Mouse (Mus musculus): ENCODE results near the gene Gdf3. TPM values are rescaled to one million over a fixed set of nuclear protein-coding genes. Genes with fewer than 3 reads are reported as not detected.
"Not testable (repeated sequence)": the region's sequence is repeated elsewhere in the genome, so short reads cannot be mapped to it uniquely, and the experiment has no call there.

Gdf3 gene
- total RNA-seq (2022): not detected

DNA sequence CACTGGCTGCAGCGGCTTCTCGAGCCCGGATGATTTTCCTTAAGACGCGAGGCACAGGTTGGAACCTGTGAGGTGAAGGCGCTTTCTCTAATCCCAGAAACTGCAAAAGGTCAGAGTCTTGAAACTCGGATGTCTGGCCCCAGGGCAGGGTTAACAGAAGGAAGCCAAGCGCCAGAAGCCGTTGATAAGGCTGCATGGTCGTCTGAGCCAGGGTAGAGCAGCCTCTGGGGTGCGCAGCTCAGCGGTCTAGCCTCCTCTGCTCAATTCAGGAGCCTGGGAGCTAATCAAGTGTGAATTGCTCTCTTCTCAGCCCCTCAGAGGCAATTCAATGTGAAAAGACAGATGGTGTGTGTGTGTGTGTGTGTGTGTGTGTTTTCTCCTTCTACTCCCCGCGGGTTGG, at the start of gene Gdf3:
TSS of gene Gdf3 (minus strand) at position 317 of the 400 bp plus-strand sequence.
- DNase-seq (ENCODE audit: low spot score in 2 of 2): no peak

DNA sequence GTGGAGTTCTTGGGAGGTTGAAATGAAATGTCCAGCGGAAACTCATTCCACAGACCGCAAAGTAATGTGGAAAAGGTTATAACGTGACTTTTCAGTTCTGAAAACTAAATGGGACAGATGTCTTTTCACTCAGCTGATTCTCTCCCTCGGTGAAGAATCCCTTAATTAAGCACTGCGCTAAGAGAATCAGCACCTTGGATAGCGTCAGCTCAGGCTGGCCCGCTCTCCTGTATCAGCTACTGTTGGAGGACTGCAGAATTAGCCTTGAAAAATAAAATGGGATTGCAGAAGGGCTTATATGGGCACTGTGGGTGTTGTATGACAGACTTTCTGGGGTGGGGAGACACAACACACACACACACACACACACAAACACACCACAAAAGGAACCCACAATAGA, 49.7 kb upstream of the Gdf3 start:
- no peak for DNase-seq (ENCODE audit: low spot score in 2 of 2)

DNA sequence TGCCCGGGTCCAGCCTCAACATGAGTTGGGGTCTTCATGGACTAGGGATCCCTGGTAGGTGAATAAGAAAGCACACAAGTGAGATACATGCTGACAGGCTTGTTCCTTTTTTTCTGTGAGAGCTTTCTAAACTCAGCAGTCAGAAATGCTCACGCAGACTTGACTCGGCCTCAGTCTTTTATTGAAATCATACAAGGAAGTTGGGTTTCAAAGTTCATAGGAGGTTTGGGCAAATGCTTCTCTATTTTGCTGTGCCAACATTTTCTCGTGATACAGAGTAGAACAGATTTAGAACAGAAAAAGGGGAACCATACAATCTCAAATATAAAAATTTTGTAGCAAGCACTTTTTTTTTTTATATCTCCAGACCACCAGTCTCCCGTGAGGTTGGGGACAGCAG, 47.7 kb upstream of the Gdf3 start:
- DNase-seq (ENCODE audit: low spot score in 2 of 2): no peak

DNA sequence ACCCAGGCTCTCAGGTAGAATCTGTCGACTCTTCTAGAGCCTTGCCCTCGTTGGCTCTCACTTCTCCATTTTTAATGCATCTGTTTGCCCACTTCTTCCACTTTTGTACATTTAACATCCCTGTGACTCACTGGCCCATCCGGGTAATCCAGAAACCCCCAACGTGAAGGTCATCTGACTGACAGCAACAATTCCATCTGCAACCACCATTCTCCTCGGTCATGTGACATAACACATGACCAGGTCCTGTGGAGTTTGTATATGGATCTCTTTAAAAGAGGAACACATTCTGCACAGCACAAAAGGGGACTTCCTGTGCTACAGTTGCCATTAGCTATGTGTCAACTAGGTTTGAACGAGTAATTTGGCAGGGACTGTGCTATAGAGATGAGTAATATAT, 44.4 kb upstream of the Gdf3 start:
- DNase-seq (ENCODE audit: low spot score in 2 of 2): no peak

DNA sequence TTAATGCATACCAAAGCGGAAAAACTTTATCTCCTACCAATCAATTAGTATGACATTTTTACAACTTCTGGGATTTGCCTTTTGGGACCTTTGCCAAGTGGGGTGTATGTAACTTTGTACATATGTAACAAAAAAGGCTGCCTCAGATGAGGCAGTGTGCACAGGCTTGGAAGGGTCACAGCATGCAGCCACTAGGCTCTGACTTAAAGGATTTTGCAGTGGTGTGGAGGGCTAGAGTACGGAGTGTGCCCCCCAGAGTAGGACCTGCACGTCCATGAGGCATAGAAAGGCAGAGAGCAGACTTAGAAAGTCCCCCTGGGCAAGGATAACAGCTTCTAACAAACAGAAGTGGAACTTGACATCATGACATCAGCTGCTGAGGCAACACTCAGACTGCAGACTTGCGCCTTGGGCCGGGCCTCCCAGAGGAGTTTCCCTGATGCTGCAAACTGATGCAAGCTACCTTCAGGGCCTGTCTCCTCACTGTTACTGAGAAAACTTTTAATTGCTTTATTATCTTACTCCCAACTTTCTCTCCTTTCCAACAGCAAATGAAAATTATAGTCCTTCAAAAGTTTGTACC, 40.6 kb upstream of the Gdf3 start:
- DNase-seq (ENCODE audit: low spot score in 2 of 2): no peak

DNA sequence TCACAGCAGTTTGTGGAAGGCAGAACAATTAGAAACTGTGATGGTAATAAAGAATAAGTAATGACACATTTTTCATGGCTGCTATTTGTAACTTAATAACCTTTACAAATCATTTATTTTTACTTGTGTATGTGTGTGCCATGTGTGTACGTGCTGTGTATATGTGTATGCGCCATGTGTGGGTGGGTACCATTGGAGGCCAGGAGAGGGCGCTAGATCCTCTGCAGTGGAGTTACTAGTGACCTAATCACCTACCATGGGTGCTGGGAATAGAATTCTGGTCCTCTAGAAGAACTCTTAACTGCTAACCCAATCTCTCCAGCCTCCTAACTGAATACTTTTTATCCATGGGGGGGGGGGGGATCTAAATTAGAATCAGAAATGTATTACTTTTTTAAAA, 40.0 kb upstream of the Gdf3 start:
- no peak for DNase-seq (ENCODE audit: low spot score in 2 of 2)

DNA sequence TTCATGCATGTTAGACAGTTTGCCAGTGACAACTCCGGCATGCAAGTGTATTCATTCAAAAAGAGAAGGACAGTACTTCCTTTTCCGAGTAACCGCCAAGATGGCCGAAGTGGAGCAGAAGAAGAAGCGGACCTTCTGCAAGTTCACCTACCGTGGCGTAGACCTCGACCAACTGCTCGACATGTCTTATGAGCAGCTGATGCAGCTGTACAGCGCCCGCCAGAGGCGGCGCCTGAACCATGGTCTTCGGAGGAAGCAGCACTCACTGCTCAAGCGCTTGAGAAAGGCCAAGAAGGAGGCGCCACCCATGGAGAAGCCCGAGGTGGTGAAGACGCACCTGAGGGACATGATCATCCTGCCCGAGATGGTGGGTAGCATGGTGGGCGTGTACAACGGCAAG, 34.3 kb upstream of the Gdf3 start:
- DNase-seq (ENCODE audit: low spot score in 2 of 2): not testable (repeated sequence)

DNA sequence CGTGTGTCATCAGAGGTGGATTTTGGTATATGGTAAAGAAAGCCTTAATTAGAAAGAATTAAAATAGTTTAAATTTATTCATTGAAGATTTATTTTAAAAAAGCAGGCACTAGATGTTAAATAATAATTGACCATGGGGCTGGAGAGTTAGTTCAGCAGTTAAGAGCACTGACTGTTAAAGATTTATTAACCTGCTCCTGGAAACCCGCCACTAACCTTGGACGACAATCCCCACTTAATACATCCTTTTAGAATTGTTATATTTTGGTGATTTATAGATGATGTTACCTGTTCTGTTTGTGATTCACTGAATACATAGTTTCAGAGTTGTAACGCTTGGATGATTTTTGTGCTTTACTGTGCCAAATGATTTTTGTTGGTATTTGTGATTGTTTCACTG, 27.7 kb upstream of the Gdf3 start:
- DNase-seq (ENCODE audit: low spot score in 2 of 2): not testable (repeated sequence)

DNA sequence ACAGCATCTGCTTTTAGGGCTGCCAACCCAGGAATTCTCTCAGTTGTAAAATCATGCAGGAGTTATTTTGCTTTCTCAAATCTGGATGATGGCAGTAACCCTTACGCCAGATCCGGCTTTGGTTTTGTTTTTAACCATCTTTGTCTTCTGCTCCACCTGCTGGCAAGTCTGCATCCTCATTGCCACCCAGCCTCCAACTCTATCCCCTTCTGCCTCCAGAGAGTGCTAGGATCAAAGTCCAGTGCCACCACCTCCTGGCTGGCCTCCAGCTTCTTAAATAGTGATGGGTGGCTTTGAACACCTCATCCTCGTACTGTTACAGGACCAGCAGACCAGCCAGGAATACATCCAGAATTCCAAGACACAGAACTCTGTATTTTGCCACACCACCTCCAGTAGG, 26.8 kb upstream of the Gdf3 start:
- no peak for DNase-seq (ENCODE audit: low spot score in 2 of 2)

DNA sequence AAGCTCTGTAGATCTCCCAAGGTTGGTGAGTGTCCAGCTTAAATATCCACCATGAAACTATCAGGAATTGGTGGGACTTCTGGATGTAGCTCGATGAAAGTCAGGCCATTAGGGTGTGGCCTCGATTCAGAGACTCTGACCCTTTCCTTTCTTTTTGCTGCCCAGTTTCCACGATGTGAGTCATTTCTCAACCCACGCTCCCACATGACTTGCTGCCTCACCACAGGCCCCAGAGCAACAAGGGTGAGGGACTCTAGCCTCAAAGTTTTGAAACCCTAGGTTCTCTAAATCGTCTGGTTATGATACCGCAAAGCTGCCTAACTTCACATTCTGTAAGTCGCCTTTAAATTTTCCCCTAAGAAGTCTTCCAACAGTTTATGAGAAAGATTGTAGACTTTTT, 25.4 kb upstream of the Gdf3 start:
- DNase-seq (ENCODE audit: low spot score in 2 of 2): no peak

DNA sequence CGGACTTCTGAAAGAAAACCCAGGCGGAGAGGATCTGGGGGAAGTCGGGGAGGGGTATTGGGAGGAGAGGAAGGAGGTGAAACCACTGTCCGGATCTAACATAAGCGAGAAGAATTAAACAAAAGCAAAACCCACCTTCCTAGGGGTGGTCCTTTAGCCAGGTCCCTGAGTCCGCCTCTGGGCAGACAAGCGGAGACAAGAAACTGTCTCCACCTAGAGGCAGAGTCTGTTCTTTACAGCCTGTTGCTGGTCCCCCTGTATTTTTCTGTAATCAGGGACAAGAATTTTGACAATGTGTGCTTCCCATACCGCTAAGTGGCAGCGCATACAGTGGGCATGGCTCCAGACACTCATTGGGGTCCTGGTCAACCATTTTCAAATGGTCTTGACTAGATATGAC, 23.5 kb upstream of the Gdf3 start:
- DNase-seq (ENCODE audit: low spot score in 2 of 2): no peak

DNA sequence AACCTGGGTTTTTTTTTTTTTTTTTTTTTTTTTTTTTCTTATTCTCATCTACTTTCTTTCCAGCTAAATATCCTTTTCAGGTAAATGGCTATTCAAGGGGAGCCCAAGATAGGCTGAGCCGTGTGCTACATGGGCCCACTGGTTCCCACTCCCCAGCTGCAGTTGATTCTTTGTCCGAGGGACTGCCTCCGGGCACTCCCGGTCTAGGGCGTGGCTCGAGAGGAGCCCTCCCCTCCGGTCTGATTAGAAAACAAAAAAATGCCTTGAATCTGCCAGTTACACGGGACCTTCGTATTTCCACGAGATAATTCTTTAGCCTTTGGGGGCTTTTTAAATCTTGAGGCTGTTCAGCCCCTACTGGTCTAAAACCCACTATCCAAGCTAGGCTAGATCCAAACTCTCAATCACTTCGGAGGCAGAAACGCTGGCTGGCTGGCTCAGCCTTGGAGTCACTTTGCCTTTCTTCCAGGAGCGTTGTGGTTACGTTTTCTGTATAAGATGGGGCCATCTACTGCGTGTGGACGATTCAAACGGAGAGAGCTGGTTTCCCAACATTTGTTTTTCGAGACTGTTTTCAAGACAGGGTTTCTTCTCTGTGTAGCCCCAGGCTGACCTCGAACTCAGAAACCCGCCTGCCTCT, 17.7 kb upstream of the Gdf3 start:
- no peak for DNase-seq (ENCODE audit: low spot score in 2 of 2)

DNA sequence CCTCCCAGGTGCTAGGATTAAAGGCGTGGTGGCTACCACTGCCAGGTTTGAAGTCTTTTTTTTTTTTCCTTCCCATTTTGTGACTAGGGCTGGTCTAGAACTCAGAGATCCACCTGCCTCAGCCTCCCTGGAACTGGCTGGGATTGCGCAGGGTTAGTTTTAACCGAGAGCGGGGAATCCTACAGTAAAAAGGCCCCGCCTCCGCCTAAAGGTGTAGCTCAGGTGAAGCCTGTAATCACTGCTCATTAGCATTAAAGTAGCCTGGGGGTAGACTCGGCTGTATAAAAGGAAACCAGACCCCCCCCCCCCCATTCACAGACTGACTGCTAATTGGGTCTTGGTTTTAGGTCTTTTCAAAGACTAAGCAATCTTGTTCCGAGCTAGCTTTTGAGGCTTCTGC, 16.2 kb upstream of the Gdf3 start, which contains the start of gene Dppa3:
TSS of gene Dppa3 (plus strand) at position 301 of the 400 bp plus-strand sequence.
- no peak for DNase-seq (ENCODE audit: low spot score in 2 of 2)

DNA sequence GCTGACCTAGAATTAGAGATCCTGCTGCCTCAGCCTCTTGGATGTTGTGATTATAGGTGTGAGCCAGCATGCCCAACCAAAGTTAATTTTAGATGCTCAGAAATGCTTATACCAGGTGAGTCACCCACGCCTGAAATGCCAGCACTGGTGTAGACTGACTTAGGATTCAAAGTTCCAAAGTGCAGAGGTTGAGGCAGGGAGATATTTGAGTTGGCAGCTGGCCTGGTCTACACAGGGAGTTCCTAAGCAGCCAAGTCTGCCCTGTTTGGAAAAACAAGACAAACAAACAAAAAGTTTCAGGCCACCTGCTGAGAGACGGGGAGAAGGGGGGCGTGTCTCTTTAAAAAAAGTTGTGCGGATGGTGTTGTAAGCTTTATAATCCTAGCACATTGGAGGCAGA, 15.3 kb upstream of the Gdf3 start:
- no peak for DNase-seq (ENCODE audit: low spot score in 2 of 2)

DNA sequence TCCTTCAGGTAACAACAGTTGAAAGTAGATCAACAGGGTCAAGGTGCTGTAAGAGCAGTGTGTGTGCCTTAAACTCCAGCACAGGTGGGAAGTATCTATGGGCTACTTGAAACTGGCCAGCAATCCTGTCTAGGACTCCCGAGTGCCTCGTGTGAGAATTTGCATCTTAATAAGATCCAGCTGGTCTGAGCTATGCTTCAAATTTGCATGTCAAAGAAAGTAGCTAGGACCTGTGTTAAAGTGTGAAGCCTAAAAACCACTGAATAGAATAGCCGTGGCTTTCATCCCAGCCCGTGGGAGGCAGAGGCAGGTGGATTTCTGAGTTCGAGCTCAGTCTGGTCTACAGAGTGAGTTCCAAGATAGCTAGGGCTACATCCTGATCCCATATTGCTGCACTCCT, 14.6 kb upstream of the Gdf3 start:
- no peak for DNase-seq (ENCODE audit: low spot score in 2 of 2)

DNA sequence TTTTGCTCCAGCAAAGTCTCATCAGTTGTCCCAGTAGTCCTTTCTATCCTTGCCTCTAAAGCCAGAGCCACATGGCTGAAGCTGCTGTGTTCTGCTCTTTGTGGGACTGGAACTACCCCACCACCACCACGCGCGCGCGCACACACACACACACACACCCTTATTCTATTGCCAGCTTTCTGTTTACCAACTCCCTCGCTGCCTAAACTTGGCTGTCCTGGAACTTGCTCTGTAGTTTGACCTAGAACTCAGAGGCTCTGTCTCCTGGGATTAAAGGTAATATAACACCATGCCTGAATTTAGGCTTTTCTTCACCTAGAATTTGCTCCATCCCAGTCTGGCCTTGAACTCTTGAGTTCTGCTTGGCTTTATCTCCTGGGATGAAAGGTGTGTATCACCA, 11.2 kb upstream of the Gdf3 start:
- no peak for DNase-seq (ENCODE audit: low spot score in 2 of 2)

DNA sequence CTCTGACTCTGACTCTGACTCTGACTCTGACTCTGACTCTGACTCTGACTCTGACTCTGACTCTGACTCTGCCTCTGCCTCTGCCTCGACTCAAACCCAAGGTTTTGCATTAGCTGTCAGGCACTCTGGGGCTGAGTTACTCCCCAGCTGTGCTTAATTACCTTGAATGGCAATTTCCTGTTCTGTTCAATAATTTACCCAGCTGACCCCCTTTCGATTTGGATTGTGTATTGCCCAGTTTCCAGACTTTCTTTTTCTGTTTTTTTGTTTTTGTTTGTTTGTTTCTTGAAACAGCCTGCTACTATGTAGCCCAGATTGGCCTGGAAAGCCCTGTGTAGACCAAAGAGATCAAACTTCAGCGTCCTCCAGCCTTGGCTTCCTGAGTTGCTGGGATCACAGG, 6.1 kb upstream of the Gdf3 start:
- DNase-seq (ENCODE audit: low spot score in 2 of 2): no peak

DNA sequence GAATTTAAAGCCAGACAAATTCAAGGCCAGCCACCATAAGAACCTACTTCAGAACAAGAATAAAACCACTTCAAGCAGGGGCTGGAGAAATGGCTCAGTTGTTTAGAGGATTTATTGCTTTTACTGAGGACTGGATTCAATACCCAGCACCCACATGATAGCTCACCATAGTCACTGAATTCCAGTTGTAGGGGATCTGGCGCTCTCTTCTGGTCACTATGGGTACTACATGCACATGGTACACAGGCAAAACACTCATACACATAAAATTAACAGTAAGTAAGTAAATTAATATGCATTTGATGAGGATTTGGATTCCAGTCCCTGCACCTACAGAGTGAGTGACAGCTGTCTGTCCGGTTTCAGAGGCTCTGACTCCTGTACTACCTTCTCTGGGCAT, 4.2 kb upstream of the Gdf3 start:
- no peak for DNase-seq (ENCODE audit: low spot score in 2 of 2)

DNA sequence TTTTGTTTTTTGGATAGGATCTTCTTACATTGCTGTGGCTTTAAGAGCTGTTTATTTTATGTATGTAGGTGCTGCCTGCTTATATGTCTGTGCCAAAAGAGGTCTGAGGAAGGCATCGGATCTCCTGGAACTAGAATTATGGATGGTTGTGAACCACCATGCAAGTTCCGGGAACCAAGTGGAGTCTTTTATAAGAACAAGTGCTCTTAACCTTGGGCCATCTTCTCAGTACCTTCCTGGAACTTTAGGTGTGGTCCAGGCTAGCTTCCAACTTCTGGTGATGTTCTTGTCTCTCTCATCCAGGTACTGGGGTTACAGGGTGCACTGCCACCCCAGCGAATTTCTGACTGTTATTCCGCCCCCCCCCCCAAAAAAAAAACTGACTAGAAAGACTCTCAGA, 2.5 kb upstream of the Gdf3 start:
- DNase-seq (ENCODE audit: low spot score in 2 of 2): no peak

DNA sequence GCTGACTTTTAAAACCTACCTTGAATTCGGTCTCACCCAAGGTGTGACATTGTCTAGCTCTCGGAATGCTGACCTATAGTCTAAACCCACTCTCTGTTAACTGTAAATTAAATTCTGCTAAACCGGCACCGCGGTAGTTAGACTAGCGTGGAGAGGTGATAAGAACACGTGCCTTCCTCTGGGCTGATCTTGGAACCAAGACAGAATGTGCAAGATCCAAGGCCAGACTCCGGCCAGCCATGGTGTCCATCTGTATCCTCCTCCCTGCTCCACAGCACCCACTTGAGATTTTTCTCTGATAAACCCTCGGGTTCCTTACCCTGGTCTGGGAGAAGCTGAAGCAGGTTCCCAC, 534 bp downstream of the Gdf3 start:
- DNase-seq (ENCODE audit: low spot score in 2 of 2): no peak

DNA sequence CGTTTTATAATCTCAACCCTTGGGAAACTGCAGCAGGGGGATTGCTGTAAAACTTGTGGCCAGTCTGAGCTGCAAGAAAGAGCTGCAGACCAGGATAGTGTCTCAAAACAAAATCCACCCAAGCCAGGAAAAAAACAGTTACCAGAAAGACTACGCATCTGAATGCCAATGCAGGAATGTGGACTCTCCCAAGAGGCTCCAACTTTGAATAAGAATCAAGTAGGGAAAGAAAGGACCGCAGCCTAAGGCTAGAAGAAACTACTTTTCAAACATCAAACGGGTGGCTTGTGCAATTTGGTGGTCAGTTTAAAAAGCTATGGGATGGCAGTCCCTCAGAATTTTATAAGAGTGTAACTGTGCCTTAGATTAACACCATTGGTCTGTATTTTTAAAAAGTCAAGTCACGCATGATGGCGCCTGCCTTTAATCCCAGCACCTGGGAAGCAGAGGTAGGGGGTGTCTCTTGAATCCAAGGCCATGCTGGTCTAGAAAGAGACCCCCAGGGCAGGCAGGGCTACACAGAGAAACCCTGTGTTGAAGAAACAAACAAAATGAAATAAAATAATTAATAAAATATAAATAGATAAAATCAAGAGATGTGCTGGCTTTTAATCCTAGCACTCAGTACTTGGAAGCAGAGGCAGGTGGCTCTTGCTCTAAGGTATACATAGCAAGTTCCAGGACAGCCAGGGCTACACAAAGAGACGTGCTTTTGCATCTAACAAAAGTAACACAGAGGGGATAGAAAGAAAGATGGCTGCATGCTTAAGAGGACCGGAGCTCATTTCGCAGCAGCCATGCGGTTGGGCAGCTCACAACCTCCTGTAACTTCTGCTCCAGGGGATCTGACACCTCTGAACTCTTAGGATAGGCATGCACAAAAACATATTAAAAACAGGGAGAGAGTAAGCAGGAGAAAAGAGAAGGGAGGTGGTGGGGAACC, 1.2 kb downstream of the Gdf3 start:
- no peak for DNase-seq (ENCODE audit: low spot score in 2 of 2)

DNA sequence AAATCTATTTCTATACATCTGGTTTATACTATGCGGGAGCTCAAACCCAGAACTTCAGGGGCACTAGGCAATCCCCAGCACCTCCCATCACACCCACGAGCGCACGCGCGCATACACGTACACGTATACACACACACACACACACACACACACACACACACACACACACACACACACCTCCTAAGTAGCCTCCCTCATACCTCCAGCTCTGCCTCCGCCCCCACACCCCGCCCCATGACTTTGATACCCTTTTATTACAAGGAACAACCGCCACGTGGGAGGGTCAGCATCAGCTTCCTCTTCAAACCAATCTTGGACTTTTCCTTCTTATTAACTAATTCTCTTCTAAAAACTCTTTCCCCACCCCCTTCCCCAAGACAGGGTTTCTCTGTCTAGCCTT, 2.2 kb downstream of the Gdf3 start:
- no peak for DNase-seq (ENCODE audit: low spot score in 2 of 2)

DNA sequence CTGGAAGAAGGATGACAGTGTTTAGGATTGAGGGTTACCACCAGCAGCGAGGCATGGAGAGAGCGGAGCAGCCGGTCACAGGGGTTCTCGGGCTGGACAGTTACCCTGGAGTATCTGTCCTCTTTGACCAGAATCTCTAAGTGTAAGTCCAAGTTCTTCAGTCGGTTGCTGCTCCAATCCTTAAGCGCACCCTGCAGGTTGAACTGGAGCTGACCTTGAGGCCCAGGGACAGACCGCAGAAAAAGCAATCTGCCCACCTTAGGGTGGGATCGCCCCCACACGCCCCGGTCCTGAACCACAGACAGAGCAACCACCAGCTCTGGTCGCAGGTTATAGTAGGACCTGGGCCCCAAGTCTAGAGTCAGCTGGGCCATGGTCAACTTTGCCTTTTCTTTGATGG, 3.2 kb downstream of the Gdf3 start:
- DNase-seq (ENCODE audit: low spot score in 2 of 2): no peak

Data from layer of hippocampus, adult 8-10 months (tissue).